Mouse (Mus musculus) adrenal gland, postnatal 36 days (tissue): ENCODE data around the gene Ralgps2. TPM values are rescaled to one million over a fixed set of nuclear protein-coding genes. Genes with fewer than 3 reads are reported as not detected.
A peak's percentile ranks its signal among the peaks of the same experiment; 100 is the strongest.

Experiments
- DNase-seq, 2 experiments: peaks; one replicate each; pipeline ENCODE4 v3.0.0; 2021; ENCODE audit warnings: mixed read lengths in 1 of 2
- total RNA-seq, 2 experiments: library from RNA; stranded (reverse); gene quantifications; 2 replicates each; pipeline ENCODE4 v1.2.3; 2021

Ralgps2 gene
- total RNA-seq, 2 experiments from 2014 or later, result 18.2 to 23.5 TPM

DNA sequence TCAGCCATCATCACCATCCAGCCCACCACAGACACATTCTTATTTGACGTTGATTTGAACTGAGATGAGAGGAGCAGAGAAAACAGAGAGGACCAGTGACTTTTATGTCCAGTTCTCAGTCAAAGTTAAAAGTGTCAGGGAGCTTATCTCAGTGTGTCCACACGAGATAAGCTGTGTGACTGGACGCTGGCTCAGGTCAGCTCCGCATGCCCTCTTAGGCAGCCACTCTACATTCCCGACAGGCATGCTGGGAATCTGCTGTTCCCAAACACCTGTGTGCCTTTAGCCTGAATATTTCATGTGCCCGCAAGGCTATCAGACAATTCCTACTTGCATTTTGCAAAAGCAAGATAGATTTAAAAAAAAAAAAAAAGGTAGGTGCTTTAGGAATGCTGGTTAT lies 125.9 kb downstream of the Ralgps2 start:
- no peak for DNase-seq

DNA sequence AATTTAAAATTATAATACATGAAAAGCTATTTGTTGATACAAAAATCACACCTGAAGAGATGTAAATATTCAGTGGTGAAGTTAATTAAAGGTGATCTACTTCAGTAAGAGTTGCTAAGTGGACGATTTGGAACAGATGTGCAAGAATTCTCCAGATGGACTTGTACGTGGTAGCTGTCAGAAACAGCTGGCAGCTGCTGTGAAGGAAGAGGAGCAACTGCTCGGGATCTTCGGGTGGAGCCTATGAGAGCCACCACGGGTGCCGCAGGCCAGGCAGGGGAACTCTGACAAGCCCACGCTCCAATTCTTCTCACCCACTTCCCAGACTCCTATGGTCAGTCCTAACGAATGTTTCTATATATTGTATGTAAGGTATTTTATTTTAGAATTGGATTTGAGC lies 126.7 kb downstream of the Ralgps2 start:
- DNase-seq, result no peak

DNA sequence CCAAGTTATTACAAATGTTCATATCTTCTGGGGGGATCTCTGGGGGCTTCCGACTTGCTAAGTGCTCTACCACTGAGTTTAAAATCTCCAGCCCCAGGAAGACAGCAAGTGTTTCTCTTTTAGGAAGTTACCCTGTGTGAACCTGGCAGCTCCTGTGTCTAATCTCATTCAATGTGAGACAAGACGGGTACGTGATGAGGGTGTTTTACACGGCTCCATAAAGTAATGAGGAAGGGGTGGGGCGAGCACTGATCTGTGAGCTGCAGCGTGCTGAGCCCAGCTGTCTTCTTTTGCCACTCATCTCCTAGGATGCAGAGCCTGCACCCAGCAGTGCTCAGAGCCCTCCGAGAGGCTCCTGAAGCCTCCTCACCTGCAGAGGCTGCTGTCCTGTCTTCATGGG lies 127.5 kb downstream of the Ralgps2 start:
- no peak for DNase-seq

DNA sequence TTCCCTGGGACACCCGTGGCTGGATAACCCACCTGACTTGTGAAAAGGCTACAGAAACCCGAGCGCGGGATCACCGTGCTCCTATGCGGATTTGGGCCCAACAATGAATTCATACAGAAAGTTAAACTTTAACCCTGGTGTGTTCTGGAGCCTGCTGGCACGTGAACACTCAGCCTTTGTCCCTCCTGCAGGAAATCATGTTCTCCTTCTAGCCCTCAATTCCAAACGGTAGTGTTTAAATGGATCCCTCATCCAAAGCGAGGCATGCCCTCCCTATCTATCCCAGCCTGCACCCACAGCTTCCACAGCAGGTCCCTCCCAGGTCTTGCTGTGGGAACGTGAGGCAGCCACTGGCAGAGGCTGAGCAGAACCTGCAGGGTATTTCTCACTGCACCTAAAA lies 131.1 kb downstream of the Ralgps2 start:
- DNase-seq, result no peak

DNA sequence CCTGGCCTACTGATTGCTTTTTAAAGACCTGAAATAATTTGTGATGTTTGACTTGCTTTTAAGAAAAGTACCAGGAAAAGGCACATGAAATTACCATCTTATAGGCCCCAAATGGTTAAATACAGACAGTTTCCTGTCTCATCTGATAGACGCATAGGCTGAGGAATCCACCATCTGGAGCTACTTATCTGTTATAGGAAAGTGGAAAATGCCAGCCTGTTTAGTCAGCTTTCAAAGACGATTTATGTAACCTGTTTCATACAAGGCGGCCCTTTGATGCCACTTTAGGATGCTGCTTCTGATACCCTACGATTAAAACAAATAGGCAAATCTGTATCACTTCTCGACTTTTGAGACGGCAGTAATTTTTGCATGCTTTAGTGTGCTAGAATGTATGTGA lies 138.2 kb downstream of the Ralgps2 start:
- DNase-seq, result no peak

DNA sequence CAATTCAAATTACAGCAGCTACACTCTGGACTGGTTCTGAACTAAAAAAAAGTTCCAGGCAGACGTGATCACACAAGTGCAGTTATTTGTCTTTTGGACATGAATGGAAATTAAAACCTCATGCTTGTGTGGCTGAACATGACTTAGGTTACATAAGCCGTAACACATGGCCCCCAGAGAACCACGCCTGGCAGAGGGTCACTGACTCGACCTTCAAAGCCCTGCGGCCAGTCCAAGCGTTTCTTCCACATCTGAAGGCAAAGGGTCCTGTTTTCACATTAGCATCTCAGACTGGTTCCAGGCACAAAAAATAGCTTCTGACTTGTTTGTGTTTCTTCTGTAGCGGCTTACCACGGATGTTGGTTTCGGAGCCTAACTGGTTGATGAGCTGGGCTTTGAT lies 143.2 kb downstream of the Ralgps2 start:
- DNase-seq, result no peak

DNA sequence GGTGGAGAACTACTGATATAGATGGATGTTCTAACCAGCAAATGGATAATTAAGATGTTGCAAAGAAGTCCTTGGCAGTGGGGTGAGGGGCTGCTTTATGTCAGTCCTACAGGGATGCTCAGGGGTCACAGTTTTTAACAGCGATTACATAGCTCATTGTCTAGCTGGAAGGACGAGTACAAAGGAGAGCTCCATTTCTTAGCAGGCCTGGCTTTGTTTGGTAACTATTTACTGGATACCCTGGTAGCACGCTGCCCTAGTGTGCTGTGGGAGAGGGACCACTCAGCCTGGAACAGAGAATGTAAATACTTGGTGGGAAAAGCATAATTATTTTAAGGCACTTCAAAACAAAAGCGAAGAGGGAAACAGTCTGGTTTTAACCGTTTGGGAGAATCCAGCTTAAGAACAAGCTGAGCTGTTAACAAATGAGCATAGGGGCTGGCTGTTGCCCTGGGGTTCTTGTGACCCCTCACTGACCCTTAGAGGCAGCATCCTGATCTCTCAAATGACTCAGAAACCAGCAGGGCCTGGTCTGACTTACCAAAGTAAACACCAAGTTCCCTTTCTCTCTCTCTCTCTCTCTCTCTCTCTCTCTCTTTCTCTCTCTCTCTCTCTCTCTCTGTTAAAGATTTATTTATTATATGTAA lies 149.5 kb downstream of the Ralgps2 start:
- no peak for DNase-seq

DNA sequence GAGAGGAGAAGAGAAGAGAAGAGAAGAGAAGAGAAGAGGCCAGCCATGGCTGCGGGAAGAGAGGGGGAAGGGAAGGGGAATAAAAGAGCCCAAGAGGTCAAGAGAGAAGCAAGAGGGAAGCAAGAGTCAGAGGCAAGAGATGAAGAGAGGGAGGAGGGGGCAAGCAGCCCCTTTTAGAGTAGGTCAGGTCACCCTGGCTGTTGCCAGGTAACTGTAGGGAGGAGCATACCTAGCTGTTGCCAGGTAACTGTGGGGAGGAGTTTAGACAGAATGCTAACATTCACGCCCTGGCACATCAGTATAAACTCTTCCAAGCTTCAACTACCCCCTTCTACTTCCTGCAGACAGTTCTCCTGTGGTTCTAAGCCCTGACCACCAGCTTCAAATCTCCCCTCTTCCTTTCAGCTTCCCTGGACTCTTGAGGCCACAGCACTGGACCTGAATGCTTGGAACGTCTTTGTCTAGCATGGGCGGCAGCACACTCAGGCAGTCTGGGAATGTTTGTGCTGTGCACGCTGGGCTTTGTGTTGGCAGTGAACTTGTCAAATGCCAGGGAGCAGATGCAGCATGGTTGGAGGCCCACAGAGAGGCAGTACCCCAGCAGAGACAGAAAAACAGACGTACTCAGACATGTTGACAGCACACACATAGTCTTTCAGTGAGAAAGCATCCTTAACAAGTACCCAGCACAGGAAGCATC lies 152.1 kb downstream of the Ralgps2 start:
- no peak for DNase-seq

DNA sequence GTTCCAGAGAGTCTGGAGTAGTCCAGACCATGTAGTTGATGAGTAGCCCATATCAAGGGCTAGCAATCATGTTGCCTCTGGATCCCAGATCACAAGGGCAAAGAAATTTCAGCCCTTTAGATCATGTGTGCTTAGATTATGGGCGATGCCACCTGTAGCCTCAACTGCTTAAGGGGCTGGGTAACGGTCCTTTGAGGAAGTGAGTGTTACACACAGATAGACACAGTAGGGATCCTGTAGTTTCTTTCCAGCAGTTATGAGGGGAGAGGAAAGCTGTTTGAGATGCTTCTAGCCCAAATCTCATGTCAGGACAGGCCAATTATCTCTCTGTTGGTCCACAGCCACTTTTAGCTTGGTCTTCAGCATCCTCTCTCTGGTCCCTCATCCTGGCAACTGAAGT lies 153.4 kb downstream of the Ralgps2 start:
- DNase-seq, result no peak

DNA sequence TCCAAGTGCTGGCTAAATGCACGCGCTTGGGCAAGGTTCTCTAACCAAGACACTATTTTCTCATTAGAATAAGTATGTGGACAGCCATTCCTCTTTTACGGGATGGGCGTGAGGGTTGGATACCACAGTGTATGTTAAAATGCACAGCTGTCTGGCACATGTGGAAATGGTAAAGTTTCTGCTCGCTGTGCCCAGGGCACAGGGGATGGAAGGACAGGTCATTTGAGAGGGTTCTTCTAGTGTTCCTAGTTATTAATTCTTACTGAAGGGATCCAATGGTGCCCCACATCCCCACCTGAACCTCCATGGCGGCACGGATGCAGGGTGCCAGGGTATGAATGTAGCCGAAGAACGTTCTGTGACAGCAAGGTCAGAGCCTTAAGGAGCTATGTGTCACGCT lies 154.5 kb downstream of the Ralgps2 start:
- no peak for DNase-seq

DNA sequence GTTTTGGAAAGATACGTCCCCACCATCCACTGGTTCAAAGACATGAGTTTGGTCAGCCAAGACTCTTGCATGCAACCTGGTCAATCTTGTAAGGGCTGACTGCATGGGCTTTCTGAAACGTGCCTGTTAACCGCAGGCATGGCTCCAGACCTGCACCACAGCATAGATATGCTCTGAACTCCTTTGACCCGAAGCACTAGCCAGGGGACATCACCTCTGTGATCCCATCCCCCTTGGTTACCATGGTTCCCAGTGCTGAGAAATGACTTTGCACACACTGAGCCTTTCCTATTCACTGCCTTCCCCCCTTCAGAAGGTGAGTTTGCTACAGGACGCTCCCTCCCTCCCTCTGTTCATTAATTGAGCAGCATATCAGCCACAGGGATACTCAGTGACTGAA lies 155.3 kb downstream of the Ralgps2 start:
- DNase-seq, result no peak

DNA sequence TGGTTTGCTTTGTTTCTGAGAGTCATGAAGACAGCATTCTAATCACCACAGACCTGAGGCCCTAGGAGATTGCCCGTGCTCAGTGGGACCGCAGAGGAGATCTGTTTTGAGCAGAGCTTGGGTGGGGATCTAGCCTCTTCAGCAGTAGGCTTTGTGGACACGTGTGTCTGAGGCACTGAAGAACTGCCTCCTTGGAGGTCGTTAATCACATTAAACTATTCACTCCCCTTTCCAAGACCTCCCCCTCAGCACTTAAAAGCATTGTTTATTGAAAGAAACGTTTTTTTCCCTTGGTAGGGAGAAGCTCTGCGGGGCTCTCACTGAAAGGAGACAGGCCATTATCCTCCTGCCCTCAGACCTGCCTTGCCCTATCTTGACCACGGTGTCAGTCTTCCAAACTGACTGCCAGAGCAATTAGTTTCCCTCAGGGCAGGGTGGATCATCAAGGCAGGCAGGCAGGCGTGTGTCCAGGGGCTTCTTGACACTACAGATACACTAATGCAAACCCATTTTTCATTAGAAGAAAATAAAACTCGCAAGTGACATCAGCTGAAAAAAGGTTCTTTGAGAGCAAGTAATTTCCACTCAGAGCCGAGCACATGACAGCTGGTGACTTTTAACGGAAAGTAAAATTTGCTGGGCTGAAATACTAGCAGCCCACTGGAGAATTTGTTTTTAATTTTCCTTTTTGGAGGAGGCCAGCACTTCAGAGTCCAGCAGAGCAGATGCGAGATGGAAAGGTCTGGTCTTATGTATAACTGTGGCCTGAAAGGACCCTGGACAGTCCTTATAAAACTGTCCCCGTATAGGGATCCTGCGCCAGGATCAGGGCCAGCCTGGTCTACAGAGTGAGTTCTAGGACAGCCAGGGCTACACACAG lies 157.2 kb downstream of the Ralgps2 start:
- DNase-seq, result no peak

DNA sequence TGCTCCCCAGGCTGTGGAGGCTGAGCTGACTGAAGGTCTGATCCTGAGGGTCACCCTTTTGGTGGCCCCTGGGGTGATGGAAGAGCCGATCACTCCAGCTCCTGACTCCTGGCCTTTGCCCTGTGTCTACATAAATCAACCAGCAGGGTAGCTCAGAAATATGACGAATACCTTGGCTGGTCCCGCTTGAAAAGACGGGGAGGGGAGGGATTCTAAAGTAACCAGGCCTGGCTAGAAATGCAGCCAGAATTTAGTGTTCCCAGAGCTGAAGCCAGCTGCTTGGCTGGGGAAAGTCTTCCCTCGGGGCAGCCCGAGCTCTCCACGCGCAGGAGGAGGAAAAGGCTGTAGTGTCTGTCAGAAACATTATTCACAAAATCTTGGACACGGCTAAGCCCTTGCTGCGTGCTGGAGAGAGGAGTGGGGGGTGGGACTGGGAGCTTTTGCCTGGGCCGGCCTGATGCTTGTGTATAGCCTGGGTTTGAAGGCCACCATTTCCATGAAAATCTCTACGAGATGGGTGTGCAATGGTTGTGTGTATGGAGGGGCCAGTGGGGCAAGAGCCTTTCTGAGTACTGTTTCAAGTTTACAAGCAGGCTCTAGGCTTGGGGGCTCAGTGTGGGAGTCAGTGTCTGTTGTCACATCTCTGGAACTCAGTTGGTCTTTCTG lies 158.2 kb downstream of the Ralgps2 start:
- peak; percentile 13 to 44 for DNase-seq

DNA sequence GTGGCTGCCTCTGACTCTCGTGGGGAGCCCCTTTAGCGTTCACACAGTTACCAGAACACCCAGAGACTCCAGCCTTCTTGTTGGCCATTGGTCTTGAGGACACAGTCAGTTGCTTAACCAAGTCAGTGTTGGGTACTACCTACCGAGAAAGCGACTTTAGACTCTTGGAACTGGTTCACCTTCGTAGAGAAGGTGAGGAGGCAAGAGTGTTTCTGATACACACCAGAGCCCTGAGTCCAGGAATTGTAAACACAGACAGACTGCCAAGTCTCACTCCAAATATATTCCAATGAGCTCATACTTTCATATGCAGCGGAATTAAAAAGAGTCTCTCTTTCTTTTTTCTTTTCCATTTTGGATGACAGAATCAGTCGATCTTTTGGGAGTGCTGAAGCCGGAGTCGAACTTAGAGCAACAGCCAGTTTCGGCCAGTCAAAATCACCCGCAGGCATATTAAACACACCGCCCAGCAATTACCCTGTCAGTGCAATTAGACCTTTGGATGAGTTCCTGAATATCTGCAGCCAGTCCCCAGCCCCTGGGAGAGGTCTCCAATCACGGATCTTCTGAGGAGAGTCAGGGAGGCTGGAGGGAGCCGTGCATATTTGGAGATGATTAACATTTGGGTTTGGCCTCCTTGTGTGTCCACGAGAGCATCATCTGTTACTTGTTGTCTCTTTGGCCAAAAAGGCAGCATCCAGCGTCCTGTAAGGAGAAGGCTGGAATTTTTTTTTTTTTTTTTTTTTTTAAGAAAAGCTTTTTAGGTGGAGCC lies 159.0 kb downstream of the Ralgps2 start:
- no peak for DNase-seq

DNA sequence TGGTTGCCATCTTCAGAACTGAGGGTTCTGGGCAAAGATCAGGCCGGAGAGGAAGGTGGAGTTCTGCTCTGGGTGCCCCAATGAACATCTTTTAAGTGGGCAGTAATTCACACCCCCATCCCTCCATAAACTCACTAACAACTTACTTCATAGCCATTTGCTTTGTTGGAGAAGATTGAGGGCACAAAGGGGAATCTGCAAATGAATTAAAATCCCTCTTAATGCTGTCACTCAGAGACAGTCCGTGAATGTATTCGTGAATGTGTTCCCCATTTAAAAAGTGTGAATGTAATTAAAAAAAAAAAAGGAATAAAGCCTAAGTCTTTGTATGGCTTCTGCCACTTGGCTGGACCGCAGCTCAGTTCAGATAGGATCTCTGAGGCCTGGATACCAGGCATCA lies 159.8 kb downstream of the Ralgps2 start:
- DNase-seq, result no peak

DNA sequence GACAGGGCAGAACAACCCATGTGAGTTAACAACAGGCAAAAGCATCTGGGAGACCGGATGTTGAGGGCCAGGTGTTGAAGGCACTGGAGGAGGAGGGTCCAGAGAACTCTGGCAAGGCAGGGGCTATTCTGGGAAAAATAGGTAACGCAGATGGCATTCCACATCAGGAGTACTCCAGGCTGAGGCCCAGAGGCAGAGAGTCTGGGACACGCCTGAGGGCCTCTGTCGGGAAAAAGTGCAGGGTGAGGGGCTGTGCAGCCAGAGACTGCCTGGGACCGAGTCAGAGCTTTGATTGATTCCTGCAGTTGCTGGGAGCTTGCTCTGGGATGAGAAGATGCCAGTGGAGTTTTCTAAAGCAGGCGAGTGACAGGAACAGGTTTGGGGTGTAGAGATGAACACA lies 160.4 kb downstream of the Ralgps2 start:
- DNase-seq, result no peak

DNA sequence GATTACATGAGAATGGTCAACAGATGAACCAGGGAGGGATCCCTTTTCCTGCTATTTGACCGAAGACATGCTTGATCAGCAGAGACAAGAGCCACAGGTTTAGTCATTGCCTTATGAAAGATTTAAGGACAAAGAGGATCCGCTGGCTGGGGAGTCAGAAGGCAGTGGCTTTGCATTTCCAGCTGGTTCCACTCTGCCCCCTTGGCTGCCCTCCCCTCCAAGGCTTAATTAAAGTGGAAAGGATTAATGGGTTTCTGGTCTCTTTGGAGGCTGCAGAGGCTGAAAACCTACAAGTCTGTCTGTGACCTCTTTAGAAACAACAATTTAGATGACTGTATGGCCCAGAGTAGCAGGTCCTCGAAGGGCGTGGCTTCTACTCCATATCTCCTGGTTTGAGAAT lies 161.5 kb downstream of the Ralgps2 start:
- DNase-seq, result no peak

DNA sequence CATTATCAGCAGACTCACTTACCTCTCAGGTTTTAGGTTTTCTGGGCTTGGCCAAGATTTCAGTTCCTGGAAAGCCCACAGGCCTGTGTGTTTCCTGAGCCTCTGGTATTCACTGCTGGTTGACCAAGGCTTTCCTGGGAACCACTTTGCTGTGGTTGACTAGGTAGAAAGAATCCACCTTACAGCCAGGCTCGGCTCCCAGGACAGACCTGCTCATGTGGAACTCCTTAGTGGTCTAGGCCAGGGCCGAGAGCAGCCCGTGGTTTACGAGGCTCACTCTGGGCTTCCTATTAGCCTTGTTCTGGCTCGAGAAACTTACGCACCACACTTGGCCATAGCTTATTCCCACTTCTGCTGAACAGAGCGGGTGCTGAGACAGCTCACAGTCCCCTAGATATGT lies 163.4 kb downstream of the Ralgps2 start:
- no peak for DNase-seq

DNA sequence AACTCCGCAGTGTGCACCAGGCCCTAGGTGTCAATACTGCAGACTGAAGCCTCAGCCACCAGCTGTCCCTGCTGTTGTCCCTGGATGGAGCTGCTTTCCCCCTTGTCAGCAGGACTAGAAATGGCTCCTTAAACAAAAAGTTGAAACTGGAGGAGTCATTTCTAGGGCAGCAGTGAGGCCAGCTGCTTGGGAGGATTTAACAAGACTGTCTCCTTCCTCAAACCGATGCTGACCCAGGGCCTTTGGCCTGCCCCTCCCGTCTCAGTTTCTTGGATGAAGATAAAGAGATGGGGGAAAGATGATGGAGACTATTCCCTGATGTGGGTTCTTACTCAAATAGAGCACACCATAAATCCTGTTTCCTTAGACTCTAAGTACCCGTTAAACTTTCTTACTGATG lies 164.2 kb downstream of the Ralgps2 start:
- DNase-seq, result no peak

DNA sequence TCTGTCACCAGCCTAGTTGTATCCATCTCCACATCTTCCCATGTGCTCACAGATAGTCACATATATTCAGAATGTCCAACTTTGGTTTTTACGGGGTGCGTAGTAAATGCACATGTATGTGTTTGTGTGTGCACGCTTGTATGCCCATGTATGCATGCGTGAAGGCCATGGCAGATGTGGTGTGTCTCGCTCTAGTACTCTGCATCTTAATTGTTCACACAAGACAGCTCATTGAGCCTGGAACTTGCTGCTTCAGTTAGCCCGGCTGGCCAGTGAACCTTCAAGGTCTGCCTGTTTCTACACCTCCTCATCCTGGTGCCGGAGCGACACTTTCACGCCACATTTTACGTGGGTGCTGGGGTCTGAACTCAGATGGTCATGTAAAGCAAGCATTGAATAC lies 168.6 kb downstream of the Ralgps2 start:
- DNase-seq, result no peak

DNA sequence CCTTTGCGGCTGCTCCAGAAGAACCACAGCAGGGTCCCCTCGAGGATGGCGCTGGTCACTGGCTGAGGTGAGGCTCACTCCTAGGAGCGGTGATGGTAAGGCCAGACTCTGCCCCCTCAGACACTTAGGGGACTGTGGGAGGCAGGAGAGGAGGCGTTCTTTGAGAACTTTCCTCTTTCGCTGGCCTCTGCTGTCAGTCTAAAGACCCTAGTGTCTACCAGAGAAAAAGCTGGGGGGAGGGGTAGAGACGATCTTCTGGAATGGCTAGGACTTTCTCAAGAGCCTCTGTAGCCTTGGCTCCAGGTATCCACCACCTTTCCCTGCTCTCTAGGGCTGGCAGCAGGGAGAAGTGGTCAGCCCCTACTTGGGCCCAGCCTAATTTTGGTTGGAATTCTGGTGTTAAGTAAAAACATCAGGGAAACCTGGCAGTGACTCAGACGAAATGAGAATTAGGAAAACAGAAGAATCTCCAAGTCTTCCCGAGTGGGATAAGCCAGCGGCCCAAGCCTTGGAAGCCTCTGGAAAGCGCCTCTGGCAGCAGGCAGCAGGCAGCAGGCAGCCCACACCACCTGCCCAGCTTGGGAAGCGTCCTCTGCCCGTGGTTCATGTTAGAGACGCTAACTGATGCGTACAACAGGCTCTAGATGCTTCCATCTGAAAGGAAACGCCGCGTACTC lies 169.7 kb downstream of the Ralgps2 start:
- DNase-seq, result no peak
